Comparison of ENCODE assay signal across 8 mouse cellular contexts in genomic region chr8:88252791-88253190, GRCm38 (mm10). TPM values are rescaled to one million over a fixed set of nuclear protein-coding genes. Genes with fewer than 3 reads are reported as not detected.
A peak's percentile ranks its signal among the peaks of the same experiment; 100 is the strongest.
DNase-seq lines count a peak whose midpoint lies in the region; ATAC-seq and TF ChIP-seq lines count a peak whose summit lies in the region.

No protein-coding gene starts in this region.

- no peak overlapping the region for H3K27ac ChIP-seq in hindbrain, embryonic 11.5 days (ENCODE audit: low read depth, low read length)
- no peak overlapping the region for H3K27ac ChIP-seq in hindbrain, embryonic 12.5 days
- no peak overlapping the region for H3K27ac ChIP-seq in forebrain, embryonic 13.5 days

- no peaks in the 10 kb centered on the region for H3K36me3 ChIP-seq in hindbrain, embryonic 11.5 days (ENCODE audit: control insufficient read depth, insufficient read depth, low read length)
- H3K36me3 ChIP-seq in hindbrain, embryonic 12.5 days, result peaks cover 46% of the 10 kb centered on the region
- peaks cover 84% of the 10 kb centered on the region for H3K36me3 ChIP-seq in E14TG2a.4 (ENCODE audit: insufficient read depth, low read length)
- peaks cover 62% of the 10 kb centered on the region for H3K36me3 ChIP-seq in forebrain, embryonic 13.5 days (ENCODE audit: poor library complexity, severe bottlenecking)

- 77% methylated on average over 3 of the region's 3 CpGs for WGBS in hindbrain, embryonic 11.5 days
- WGBS in hindbrain, embryonic 12.5 days, result 86% methylated on average over 3 of the region's 3 CpGs
- WGBS in forebrain, embryonic 13.5 days, result 78% methylated on average over 3 of the region's 3 CpGs

- H3K4me2 ChIP-seq in hindbrain, embryonic 11.5 days (replicated peaks; ENCODE audit: low read depth, low read length), result no peak overlapping the region
- no peak overlapping the region for H3K4me2 ChIP-seq in hindbrain, embryonic 12.5 days (replicated peaks)
- no peak overlapping the region for H3K4me2 ChIP-seq in forebrain, embryonic 13.5 days

- H3K9ac ChIP-seq in hindbrain, embryonic 11.5 days (ENCODE audit: low read depth, low read length), result no peak overlapping the region
- no peak overlapping the region for H3K9ac ChIP-seq in hindbrain, embryonic 12.5 days
- no peak overlapping the region for H3K9ac ChIP-seq in forebrain, embryonic 13.5 days

- H3K4me3 ChIP-seq in hindbrain, embryonic 11.5 days (ENCODE audit: low read depth, low read length), result no peak overlapping the region
- no peak overlapping the region for H3K4me3 ChIP-seq in hindbrain, embryonic 12.5 days
- H3K4me3 ChIP-seq in E14TG2a.4 (replicated peaks; ENCODE audit: low read length), result no peak overlapping the region
- no peak overlapping the region for H3K4me3 ChIP-seq in forebrain, embryonic 13.5 days

- H3K9me3 ChIP-seq in hindbrain, embryonic 11.5 days (ENCODE audit: control insufficient read depth, low read length), result no peaks in the 10 kb centered on the region
- no peaks in the 10 kb centered on the region for H3K9me3 ChIP-seq in hindbrain, embryonic 12.5 days (replicated peaks)
- no peaks in the 10 kb centered on the region for H3K9me3 ChIP-seq in E14TG2a.4 (ENCODE audit: low read length)
- no peaks in the 10 kb centered on the region for H3K9me3 ChIP-seq in forebrain, embryonic 13.5 days (replicated peaks)

- no peaks in the 10 kb centered on the region for H3K27me3 ChIP-seq in hindbrain, embryonic 11.5 days (ENCODE audit: control insufficient read depth, insufficient read depth, low read length)
- no peaks in the 10 kb centered on the region for H3K27me3 ChIP-seq in hindbrain, embryonic 12.5 days
- H3K27me3 ChIP-seq in E14TG2a.4 (ENCODE audit: insufficient read depth, low read length), result no peaks in the 10 kb centered on the region
- no peaks in the 10 kb centered on the region for H3K27me3 ChIP-seq in forebrain, embryonic 13.5 days

- peak; percentile 60 for DNase-seq in hindbrain, embryonic 11.5 days (ENCODE audit: low spot score)
- peak; percentile 51 for DNase-seq in 416B (ENCODE audit: low read depth)
- no peak for DNase-seq in left cerebral cortex, adult 18-20 months (ENCODE audit: low spot score in 2 of 2)

- ATAC-seq in hindbrain, embryonic 11.5 days (ENCODE audit: low FRiP score), result no peak
- ATAC-seq in hindbrain, embryonic 12.5 days (ENCODE audit: low FRiP score), result no peak
- ATAC-seq in granulocyte monocyte progenitor cell, adult 5-6 weeks (replicated peaks; ENCODE audit: poor library complexity, severe bottlenecking), result peak; percentile 59; the same call in 1 of the 2 replicates
- 0 out of 2 replicates have a peak, but pooled peaks have one; percentile 27 for ATAC-seq in monocyte, adult 5-6 weeks (replicated peaks; ENCODE audit: insufficient number of reproducible peaks, low FRiP score, low TSS enrichment, poor library complexity, severe bottlenecking)
- no peak for ATAC-seq in forebrain, embryonic 13.5 days

- TF ChIP-seq CTCF in E14TG2a.4 (conservative IDR thresholded peaks at IDR 0.05; ENCODE audit: low read length), result peak; percentile 44

- H3K4me1 ChIP-seq in hindbrain, embryonic 11.5 days (replicated peaks; ENCODE audit: control insufficient read depth, insufficient read depth, low read length), result no peaks in the 10 kb centered on the region
- no peaks in the 10 kb centered on the region for H3K4me1 ChIP-seq in hindbrain, embryonic 12.5 days
- H3K4me1 ChIP-seq in E14TG2a.4 (replicated peaks; ENCODE audit: low read depth, low read length), result no peaks in the 10 kb centered on the region
- H3K4me1 ChIP-seq in forebrain, embryonic 13.5 days, result no peaks in the 10 kb centered on the region

RNA-seq across cellular contexts. Expression of gene Adcy7, which starts 19.4 kb away (rescaled TPM):
- polyA plus RNA-seq in hindbrain, embryonic 11.5 days (2014; fragmentation: Nextera tagmentation; extraction: Ambion mirVana), result 1.7 and 2.5 TPM in 2 replicates
- polyA plus RNA-seq in hindbrain, embryonic 12.5 days (2016; fragmentation: Nextera tagmentation; extraction: Ambion mirVana), result 2.6 and 2.9 TPM in 2 replicates
- total RNA-seq in granulocyte monocyte progenitor cell, adult 5-6 weeks (2014; fragmentation: Nextera tagmentation), result 41.0 and 43.7 TPM in 2 replicates
- total RNA-seq in granulocyte monocyte progenitor cell, adult 5-6 weeks (2017), result 32.9 and 35.0 TPM in 2 replicates
- 154 to 221 TPM (median 156 TPM) in 3 replicates for total RNA-seq in monocyte, adult 5-6 weeks (2017)
- 1.5 TPM in 2 replicates for polyA plus RNA-seq in forebrain, embryonic 13.5 days (2015; fragmentation: Nextera tagmentation; extraction: Ambion mirVana)
- 1 to 10 TPM; 3.8 to 4.8 TPM for total RNA-seq in left cerebral cortex, adult 18-20 months (2021)

RNA-seq across cellular contexts. Expression of gene Tent4b, which starts 53.8 kb away (rescaled TPM):
- 12.1 and 14.5 TPM in 2 replicates for polyA plus RNA-seq in hindbrain, embryonic 11.5 days (2014; fragmentation: Nextera tagmentation; extraction: Ambion mirVana)
- polyA plus RNA-seq in hindbrain, embryonic 12.5 days (2016; fragmentation: Nextera tagmentation; extraction: Ambion mirVana), result 12.7 and 14.6 TPM in 2 replicates
- 34.4 and 41.3 TPM in 2 replicates for total RNA-seq in granulocyte monocyte progenitor cell, adult 5-6 weeks (2014; fragmentation: Nextera tagmentation)
- 34.6 and 37.6 TPM in 2 replicates for total RNA-seq in granulocyte monocyte progenitor cell, adult 5-6 weeks (2017)
- 53.0 to 75.7 TPM (median 54.4 TPM) in 3 replicates for total RNA-seq in monocyte, adult 5-6 weeks (2017)
- 7.4 and 8.3 TPM in 2 replicates for polyA plus RNA-seq in forebrain, embryonic 13.5 days (2015; fragmentation: Nextera tagmentation; extraction: Ambion mirVana)
- 10 to 100 TPM; 36.8 to 44.7 TPM for total RNA-seq in left cerebral cortex, adult 18-20 months (2021)

Comparison
In these comparisons a context has a peak if more than half of its experiments do, and no peak if none do; other contexts are left out.
1. ATAC-seq: peak in granulocyte monocyte progenitor cell, adult 5-6 weeks (single experiment) and monocyte, adult 5-6 weeks (single experiment); none in hindbrain, embryonic 11.5 days (single experiment), hindbrain, embryonic 12.5 days (single experiment) and forebrain, embryonic 13.5 days (single experiment).
2. DNase-seq: peak in hindbrain, embryonic 11.5 days (single experiment) and 416B (single experiment); none in left cerebral cortex, adult 18-20 months (0 of 2).
3. RNA of gene Adcy7, which starts 19.4 kb away (total RNA-seq): 154 to 221 TPM in monocyte, adult 5-6 weeks and 32.9 to 43.7 TPM in granulocyte monocyte progenitor cell, adult 5-6 weeks; 3.8 to 4.8 TPM in left cerebral cortex, adult 18-20 months; every median in the first group is over 4 times any median in the second.